Comparison of ENCODE assay signal across 7 mouse cellular contexts in the genomic region with DNA sequence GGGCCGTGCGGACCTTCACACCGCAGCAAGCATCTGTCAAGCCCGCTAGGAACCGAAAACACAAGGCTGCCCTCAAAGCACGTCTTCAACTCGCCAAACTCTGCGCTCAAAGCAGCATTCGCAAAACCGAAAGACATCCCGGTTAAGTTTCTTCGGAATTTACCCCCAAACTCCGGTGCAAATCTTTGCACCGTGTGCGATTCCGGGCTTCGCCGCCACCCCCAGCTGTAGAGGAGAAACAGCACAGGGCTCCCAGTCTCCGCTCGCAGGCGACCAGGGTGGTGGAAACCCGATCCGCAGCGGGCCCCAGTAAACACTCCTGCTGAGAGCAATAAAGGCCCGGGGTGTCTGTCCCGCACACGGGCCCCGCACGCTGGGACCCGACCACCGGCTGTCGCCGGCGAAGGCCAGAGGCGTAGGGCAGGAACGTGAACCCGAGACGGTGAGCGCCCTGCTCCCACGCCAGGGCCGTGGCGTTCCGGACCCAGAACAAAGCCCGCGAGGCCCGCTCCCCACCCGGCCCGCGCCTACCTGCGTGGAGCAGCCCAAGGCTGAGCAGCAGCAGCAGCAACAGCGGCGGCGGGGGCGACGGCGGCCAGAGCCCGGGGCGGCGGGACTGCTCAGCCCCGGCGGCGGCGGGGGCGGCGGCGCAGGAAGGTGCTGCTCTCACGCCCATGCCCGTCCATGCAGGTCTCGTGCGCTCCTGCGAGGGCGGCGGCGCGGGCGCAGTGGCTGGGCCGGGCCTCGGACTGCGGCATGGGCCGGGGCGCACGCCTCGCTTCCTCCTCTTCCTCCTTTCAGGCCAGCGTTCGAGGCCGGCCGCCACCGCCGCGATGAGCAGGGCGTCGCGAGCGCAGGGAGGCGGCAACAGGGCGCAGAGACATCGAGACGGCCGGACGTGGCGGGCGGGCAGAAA. TPM values are rescaled to one million over a fixed set of nuclear protein-coding genes. Genes with fewer than 3 reads are reported as not detected.
A peak's percentile ranks its signal among the peaks of the same experiment; 100 is the strongest.
DNase-seq lines count a peak whose midpoint lies in the region; ATAC-seq and TF ChIP-seq lines count a peak whose summit lies in the region.

No protein-coding gene starts in this region.

- H3K79me2 ChIP-seq in C2C12 (ENCODE audit: control insufficient read depth, insufficient read depth): peaks cover 57% of the 10 kb centered on the region

- peak overlapping the region; percentile 94 for H3K9ac ChIP-seq in kidney, embryonic 14.5 days (ENCODE audit: low read depth, low read length)

- no peaks in the 10 kb centered on the region for H3K27me3 ChIP-seq in C2C12 (ENCODE audit: control insufficient read depth, insufficient read depth, insufficient read length)
- peaks cover 15% of the 10 kb centered on the region for H3K27me3 ChIP-seq in heart, embryonic 10.5 days (ENCODE audit: insufficient read depth, poor library complexity, severe bottlenecking)
- H3K27me3 ChIP-seq in kidney, embryonic 14.5 days (ENCODE audit: control insufficient read depth, insufficient read depth, low read length): peaks cover 3% of the 10 kb centered on the region; the same call in 1 of the 2 replicates

- peaks cover 19% of the 10 kb centered on the region for H3K36me3 ChIP-seq in C2C12 (ENCODE audit: control insufficient read depth, insufficient read depth)
- H3K36me3 ChIP-seq in heart, embryonic 10.5 days: peaks cover 2% of the 10 kb centered on the region; the same call in 1 of the 2 replicates
- H3K36me3 ChIP-seq in kidney, embryonic 14.5 days (ENCODE audit: control insufficient read depth, insufficient read depth, low read length): peaks cover 2% of the 10 kb centered on the region; the same call in 1 of the 2 replicates

- peaks cover 50% of the 10 kb centered on the region for H3K79me3 ChIP-seq in C2C12 (ENCODE audit: low read depth)

- peak overlapping the region; percentile 82 for H3K4me3 ChIP-seq in C2C12 (ENCODE audit: insufficient read depth, poor library complexity, severe bottlenecking)
- peak overlapping the region; percentile 90 for H3K4me3 ChIP-seq in heart, embryonic 10.5 days
- peak overlapping the region; percentile 78 for H3K4me3 ChIP-seq in kidney, embryonic 14.5 days (ENCODE audit: low read length)

- TF ChIP-seq CTCF in C2C12 (IDR thresholded peaks at IDR 0.05; ENCODE audit: control insufficient read depth, insufficient read depth, insufficient read length): no peak

- H3K4me1 ChIP-seq in heart, embryonic 10.5 days: peaks cover 26% of the 10 kb centered on the region
- peaks cover 19% of the 10 kb centered on the region for H3K4me1 ChIP-seq in kidney, embryonic 14.5 days (ENCODE audit: control insufficient read depth, insufficient read depth, low read length)

- no peaks in the 10 kb centered on the region for H3K9me3 ChIP-seq in heart, embryonic 10.5 days
- no peaks in the 10 kb centered on the region for H3K9me3 ChIP-seq in kidney, embryonic 14.5 days (ENCODE audit: control insufficient read depth, low read length)

- H3ac ChIP-seq in C2C12 (ENCODE audit: control insufficient read depth, insufficient read length, low read depth): peak overlapping the region; percentile 89

- ATAC-seq in kidney, embryonic 14.5 days (ENCODE audit: low FRiP score, low TSS enrichment): peak; percentile 37

- peak; percentile 20 for DNase-seq in ES-CJ7 (ENCODE audit: low read depth, low spot score)
- DNase-seq in cerebellum, postnatal 10 days: peak; percentile 72 to 76
- peak; percentile 79 for DNase-seq in heart, embryonic 10.5 days (ENCODE audit: low spot score)
- peak; percentile 66 for DNase-seq in lung, postnatal 10 days
- DNase-seq in retina, postnatal 7 days (ENCODE audit: low read depth, low spot score): peak; percentile 36

- H3K27ac ChIP-seq in heart, embryonic 10.5 days: peak overlapping the region; percentile 90
- peak overlapping the region; percentile 88 for H3K27ac ChIP-seq in kidney, embryonic 14.5 days (ENCODE audit: low read depth, low read length)

- peak overlapping the region; percentile 85 for H3K4me2 ChIP-seq in kidney, embryonic 14.5 days (replicated peaks; ENCODE audit: low read depth, low read length)

- WGBS in heart, embryonic 10.5 days: under 1% methylated on average over 96 of the region's 102 CpGs
- WGBS in kidney, embryonic 14.5 days: under 1% methylated on average over 82 of the region's 102 CpGs

TF ChIP-seq in C2C12, 6 proteins besides CTCF, POLR2A, EP300 and RAD21:
- no peak for TF ChIP-seq FOSL1 (IDR thresholded peaks at IDR 0.05; ENCODE audit: insufficient read depth, low read length, poor library complexity, severe bottlenecking)
- no peak for TF ChIP-seq MYOG (IDR thresholded peaks at IDR 0.05; ENCODE audit: control insufficient read depth, extremely low read depth, insufficient read length)
- no peak for TF ChIP-seq MYOD1 (IDR thresholded peaks at IDR 0.05; ENCODE audit: control insufficient read depth, insufficient read length, low read depth)
- no peak for TF ChIP-seq CEBPB (IDR thresholded peaks at IDR 0.05; ENCODE audit: low read depth)
- TF ChIP-seq USF1 (IDR thresholded peaks at IDR 0.05; ENCODE audit: low read depth): no peak
- no peak for TF ChIP-seq MAX (IDR thresholded peaks at IDR 0.05)

RNA-seq across cellular contexts. Expression of gene Rgmb, which starts 5.1 kb away (rescaled TPM):
- 5.6 TPM for polyA plus RNA-seq in C2C12 (2012; fragmentation: generic; extraction: Trizol)
- 7.1 and 10.7 TPM in 2 replicates for polyA plus RNA-seq in heart, embryonic 10.5 days (2016; fragmentation: Nextera tagmentation; extraction: Ambion mirVana)
- polyA plus RNA-seq in kidney, embryonic 14.5 days (2014; fragmentation: Nextera tagmentation; extraction: Ambion mirVana): 12.3 and 16.4 TPM in 2 replicates

Comparison
In these comparisons a context has a peak if more than half of its experiments do, and no peak if none do; other contexts are left out.
1. Peak in every context shown above with its lines: DNase-seq, ATAC-seq, H3K4me3 ChIP-seq and H3K27ac ChIP-seq.
2. DNase-seq: peak in every context shown above with its lines; median percentile 79 in heart, embryonic 10.5 days; 74 in cerebellum, postnatal 10 days; 66 in lung, postnatal 10 days; 36 in retina, postnatal 7 days; 20 in ES-CJ7.